Mouse (Mus musculus): ENCODE results near the gene Hmg20b.

Hmg20b gene

GRCm38 (mm10) chr10:81354738-81355477, 4.6 kb upstream of the Hmg20b start:
- no peak for DNase-seq

- no peak for DNase-seq
Observed at GRCm38 (mm10) chr10:81351678-81352291, 1.5 kb upstream of the Hmg20b start.

- DNase-seq: no peak
Observed at GRCm38 (mm10) chr10:81349961-81350350, 324 bp downstream of the Hmg20b start.

GRCm38 (mm10) chr10:81349146-81349545, 1.1 kb downstream of the Hmg20b start:
- DNase-seq: peak; percentile 73

GRCm38 (mm10) chr10:81346453-81347067, 3.7 kb downstream of the Hmg20b start:
- peak; percentile 88 for DNase-seq

GRCm38 (mm10) chr10:81345162-81345534, 5.1 kb downstream of the Hmg20b start:
- DNase-seq: no peak

GRCm38 (mm10) chr10:81344421-81345161, 5.7 kb downstream of the Hmg20b start:
- peak; percentile 56 for DNase-seq

- peak; percentile 50 for DNase-seq
Observed at GRCm38 (mm10) chr10:81342686-81343505, 7.4 kb downstream of the Hmg20b start, which contains the start of gene Gipc3. TSS of gene Gipc3 (minus strand) at chr10:81343266.

GRCm38 (mm10) chr10:81341333-81341949, 8.8 kb downstream of the Hmg20b start:
- peak; percentile 90 for DNase-seq

GRCm38 (mm10) chr10:81340551-81341332, 9.5 kb downstream of the Hmg20b start:
- no peak for DNase-seq

- DNase-seq: no peak
Observed at GRCm38 (mm10) chr10:81336558-81336957, 13.7 kb downstream of the Hmg20b start.

- DNase-seq: peak; percentile 65
Observed at GRCm38 (mm10) chr10:81335393-81336340, 14.6 kb downstream of the Hmg20b start.

GRCm38 (mm10) chr10:81334324-81334723, 16.0 kb downstream of the Hmg20b start:
- no peak for DNase-seq

- DNase-seq: no peak
Observed at GRCm38 (mm10) chr10:81332277-81332676, 18.0 kb downstream of the Hmg20b start.

GRCm38 (mm10) chr10:81330007-81330406, 20.3 kb downstream of the Hmg20b start:
- peak; percentile 59 for DNase-seq

- DNase-seq: peak; percentile 78
Observed at GRCm38 (mm10) chr10:81329194-81329975, 20.9 kb downstream of the Hmg20b start.

- DNase-seq: peak; percentile 80
Observed at GRCm38 (mm10) chr10:81328386-81328785, 21.9 kb downstream of the Hmg20b start, which contains the start of gene Tbxa2r. TSS of gene Tbxa2r (plus strand) at chr10:81328731.

- peak; percentile 64 for DNase-seq
Observed at GRCm38 (mm10) chr10:81327959-81328358, 22.3 kb downstream of the Hmg20b start.

GRCm38 (mm10) chr10:81326858-81327257, 23.4 kb downstream of the Hmg20b start:
- peak; percentile 76 for DNase-seq
